Mouse (Mus musculus) Muller cell, postnatal 12 days (primary cell): ENCODE results near the gene Eef1akmt2.

Experiments used
- DNase-seq: peaks from one replicate; pipeline ENCODE4 v3.0.0-alpha.2; 2015; ENCODE audit errors: inconsistent ontology term

Gene Eef1akmt2

DNA sequence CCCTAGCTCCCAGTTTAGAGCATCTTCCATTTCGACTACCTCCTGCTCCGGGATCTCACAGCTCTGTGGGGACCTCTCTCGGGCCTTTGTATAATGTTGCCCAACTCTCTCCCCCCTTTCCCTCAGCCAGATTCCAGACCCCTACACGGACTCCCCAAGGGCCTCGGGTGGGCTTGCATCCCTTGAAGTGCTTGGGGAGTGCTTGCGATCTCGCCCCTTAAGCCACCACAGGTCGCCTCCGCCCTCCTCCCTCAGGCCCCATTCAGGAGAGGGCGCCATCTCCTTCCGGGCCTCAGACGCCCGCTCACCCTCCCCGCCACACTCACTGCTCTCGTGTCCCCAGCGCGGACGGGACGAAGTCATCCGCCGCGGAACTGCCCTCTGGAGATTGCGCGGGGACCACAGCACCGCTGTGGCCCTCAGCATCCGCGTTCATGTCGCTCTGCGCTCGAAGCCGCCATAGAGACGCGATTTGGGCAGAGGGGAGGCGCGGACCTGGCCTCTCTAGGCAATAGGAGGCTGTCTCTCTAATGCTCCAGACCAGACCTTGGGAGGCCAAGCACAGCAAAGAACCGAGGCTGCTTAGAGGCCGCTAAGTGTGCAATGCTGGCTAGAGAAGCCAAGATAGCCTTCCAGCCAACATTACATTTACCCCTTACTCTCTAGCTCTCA, at the start of gene Eef1akmt2:
Gene Eef1akmt2, minus strand, starts transcription at position 501 of the 672 bp plus-strand sequence.
- peak; percentile 90 for DNase-seq

DNA sequence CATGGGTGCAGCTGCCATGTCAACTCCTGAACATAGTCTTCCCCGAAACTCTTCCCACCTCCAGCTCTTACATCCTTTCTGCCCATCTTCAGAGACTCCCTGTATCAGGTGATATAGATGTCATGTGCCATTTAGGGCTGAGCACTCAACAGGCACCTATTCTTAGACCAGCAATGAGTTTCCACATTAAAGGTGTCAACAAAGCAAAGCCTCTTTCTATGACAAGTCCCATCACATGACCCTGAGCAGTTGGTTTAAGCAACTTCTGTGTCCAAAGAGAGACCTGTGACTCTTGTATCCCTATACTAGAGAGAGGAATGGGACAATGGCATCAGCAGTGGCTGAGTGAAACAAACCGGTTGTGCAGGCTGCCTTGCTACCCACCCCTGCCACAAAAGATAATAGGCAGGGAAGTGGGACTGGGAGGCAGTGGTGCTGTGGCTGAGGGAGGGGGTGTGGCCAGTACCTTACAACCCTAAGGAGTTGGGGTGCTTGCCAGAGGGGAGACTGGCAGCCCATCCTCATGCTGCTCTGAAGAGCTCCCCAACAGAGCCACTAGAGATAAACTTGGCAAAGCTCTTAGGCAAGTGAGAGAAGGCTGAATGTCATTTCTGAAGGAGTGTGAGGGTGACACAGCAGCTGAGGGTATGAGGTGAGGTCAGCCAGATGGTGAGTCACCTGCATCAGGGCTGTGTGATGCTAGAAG, 48.5 kb upstream of the Eef1akmt2 start:
- no peak for DNase-seq

DNA sequence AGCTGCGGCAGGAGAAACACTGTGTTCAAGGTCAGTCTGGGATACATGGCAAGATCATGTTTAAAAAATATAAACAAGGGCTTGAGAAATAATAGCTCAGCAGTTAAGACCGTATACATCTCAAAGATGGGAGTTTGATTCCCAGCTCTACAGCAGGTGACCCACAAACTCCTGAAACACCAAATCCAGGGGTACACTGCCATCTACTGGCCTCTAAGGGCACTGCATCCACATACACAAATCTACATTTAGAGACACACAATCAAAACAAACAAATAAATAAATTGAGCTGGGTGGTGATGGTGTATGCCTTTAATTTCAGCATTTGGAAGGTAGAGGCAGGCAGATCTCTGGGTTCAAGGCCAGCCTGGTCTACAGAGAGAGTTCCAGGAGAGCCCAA, 45.8 kb upstream of the Eef1akmt2 start:
- no peak for DNase-seq

DNA sequence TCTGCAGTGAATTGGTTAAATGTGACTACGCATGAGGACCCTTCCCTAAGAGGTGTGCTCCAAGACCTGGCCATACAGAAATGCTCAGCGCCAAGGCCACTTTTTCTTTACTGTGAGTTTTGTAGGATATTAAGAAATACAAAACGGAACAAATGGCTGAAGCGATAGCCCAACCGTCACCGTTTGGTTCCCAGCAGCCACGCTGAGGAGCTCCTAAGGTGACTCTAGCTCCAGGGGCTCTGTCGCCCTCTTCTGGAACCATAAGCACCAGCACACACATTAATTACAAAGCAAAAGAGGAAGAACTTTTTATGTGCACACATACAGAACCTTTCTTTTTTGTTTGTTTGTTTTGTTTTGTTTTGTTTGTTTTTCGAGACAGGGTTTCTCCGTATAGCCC, 44.8 kb upstream of the Eef1akmt2 start:
- no peak for DNase-seq

DNA sequence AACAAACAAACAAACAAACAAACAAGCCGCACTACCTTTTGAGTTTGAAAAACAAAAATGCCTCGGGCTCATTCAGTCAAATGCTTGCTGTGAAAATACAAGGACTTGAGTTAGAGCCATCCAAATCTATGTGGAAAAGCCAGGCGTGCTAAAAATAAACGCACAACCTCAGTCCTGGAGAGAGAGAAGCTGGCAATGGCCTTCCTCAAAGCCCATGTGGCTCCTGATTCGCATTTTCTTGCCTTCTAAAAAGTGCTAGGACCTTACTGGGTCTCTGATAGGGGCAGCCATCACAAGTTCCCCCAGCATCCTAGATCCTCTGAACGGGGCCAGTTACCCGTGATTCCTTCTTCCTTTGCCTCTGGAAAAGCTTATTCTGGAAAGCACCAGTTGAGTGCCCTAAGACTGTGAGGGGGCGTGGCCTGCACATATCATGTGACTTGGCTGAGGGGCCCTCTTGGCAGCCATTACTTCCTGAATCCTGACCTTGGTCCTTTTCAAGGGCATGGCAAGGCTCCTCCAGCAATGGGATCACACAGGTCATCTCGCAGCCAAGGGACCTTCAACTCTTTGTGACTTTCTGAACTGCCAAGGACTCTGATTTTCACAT, 43.8 kb upstream of the Eef1akmt2 start:
- DNase-seq, result no peak

DNA sequence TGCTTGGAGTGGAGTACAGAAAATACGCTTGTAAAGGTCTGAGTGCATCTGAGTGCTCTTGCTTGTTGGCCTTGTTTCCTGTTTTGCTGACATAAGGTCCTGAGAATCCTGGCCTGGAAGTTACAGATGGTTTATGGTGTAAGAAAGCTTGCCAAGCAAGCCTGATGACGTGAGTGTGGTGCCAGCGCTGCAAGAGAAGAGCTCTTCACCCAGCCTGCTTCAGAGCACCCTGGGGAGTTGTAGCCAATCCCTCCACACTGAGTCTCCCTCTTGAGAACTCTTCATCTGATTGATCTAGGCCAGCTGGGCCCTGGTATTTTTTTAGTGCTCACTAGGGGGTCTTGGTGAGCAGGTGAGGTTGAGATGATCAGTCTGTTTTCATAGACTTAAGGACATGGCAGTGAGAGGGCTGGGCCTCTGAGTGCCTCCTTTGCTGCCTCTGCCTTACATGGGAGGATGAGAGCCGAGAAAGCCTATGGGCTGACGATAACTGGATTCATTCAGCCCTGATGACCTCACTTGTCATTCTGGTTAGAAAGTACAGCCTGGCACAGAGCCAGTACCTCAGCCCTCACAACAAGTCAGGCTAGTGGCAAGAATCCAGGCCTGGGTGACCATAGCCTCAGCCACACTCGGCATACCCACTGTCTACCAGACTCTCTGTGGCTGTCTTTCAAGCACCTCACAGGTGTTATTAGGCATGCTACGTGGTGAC, 42.5 kb upstream of the Eef1akmt2 start:
- peak; percentile 51 for DNase-seq

DNA sequence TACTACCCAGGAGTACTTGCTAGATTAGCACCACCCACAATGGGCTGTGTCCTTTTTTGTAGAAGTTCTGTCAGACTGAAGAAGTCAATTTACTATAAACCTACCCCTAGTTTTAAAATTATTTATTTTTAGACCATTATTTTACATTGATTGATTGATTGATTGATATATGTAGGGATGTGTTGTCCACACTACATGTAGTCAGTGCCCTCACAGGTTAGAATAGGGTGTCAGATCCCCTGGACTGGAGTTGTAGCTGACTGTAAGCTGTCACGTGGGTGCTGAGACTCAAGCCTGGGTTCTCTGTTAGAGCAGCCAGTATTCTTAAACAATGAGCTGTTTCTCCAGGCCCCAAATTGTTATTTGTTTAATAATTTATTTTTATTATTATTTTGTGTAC, 40.9 kb upstream of the Eef1akmt2 start:
- no peak for DNase-seq

DNA sequence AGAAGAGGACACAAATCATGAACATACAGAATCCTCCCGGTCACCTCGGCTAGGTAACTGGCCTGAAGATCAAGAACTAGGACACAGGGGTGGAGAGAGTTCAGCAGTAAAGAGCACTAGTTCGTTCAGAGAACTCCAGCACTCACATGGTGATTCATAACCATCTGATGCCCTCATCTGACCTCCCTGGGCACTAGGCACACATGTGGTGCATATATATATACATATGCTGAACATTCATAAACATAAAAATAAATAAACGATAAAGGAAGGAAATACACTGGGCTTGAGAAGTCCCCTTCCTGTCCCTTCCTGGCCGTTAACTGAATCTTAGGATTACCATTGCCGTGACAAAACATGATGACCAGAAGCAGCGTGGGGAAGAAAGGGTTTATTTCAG, 40.3 kb upstream of the Eef1akmt2 start:
- DNase-seq, result no peak

DNA sequence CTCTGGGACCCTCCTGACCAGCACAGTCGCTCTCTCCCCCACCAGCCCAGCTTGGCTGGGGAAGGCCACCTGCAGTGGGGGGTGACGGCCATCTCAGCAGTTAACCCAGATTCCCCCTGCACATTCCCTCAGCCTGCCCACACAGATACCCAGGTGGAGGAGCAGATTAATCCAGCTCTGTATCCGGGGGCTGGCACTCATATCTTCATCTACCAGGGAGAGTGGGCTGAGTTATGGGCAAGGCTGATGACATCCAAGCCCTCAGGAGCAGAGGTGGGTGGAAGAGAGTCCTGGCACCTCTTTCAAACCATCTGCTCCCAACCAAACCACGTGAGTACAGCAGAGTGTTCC, 39.8 kb upstream of the Eef1akmt2 start:
- no peak for DNase-seq

DNA sequence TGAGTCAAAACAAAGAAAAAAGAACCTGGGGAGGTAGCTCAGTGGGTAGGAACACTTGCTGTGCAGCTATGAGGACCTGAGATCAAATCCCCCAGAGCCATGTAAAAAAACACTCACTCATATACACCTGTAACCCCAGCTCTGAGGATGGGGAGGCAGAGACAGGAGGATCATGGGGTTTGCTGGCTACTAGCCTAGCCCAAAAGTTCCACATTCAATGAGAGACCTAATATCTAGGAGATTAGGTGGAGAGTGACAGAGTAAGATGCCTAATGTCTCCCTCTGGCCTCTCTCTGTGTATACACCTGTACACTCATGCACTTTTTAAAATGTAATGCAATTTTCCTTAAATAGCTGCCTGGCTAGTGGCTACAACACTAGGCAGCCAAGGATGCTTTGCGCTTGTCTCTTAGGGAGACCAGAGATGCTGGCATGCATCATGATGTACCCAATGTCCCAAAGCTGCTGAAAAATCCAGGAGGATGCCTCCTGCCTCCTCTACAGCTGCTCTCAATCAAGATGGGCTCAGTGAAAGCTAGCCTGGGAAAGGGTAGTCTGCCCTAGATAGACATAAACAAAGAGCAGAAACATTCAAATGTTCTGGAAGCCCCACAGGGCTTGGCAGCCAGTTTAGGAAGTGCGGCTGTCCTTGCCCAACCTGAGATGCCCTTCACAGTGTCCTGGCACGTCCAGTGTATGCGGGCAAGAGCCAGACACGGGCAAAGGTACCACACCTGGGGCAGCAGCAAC, 39.3 kb upstream of the Eef1akmt2 start:
- no peak for DNase-seq

DNA sequence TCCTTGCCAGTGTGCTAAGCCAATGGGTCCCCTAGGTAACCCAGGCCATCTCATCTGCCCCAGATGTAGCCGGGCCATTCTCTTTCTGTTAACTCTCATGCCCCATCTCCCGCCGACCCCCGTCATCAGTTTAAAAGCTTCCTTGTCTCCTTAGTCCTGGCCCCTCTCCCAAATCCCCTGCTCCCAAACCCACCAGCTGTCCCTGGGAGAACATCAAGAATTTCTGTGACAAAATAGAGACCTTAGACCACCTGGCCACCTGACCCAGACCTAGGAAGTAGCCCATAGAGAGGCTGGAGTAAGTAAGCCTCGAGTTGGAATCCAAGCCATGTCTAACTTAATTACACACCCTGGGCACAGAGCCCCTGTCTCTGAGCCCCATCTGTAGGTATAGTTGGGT, 37.7 kb upstream of the Eef1akmt2 start:
- DNase-seq, result no peak

DNA sequence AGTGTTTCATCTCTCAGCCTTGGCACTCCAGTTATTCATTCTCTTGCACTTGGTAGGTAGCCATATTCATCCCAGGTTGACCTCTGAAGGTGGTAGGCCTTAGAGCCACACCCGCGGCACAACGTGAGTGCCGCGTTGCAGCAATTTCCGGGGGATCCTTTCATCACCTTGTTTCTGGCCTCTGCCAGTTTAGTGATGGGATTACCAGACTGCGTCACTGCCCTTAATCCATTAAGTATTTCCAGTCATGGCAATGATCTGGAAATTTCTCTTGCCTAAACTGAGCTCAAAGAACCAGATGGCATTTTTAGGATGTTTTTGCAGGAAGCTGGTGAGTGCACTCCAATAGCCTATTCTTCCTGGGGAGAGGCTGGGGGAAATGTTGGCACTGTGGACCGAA, 37.2 kb upstream of the Eef1akmt2 start:
- DNase-seq, result no peak

DNA sequence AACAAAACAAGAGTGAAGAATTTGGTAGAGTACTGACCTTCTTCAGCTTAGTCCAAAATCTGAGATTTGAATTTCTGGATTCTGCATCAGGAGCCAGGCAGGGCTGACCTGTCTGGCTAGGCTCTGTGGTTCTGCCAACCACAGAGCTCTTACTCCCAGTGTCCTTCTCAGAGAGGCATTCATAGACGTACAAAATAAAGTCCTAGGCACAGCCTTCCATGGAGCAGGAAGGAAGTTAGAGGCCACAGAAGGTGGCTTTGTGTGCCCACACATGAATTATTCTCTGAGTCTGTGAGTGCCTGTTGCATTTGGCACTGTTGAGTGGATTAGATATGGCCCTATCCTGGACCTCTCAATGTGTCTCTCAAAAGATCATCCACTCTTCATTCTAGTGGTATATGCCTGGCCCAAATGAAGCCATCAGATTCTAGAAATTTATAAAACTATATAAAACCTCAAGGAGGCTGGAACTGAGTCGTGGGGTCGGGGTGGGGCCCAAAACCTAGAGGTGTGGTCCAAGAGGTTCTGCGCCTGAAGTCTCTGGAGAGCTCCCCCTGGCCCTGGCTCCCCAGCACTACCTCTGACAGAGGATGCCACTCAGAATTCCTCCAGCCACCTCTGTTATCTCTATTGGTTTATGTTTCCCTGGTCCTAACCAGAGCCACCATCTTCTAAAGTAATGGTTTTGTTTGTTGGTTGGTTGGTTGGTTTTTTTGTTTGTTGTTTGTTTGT, 36.2 kb upstream of the Eef1akmt2 start:
- no peak for DNase-seq

DNA sequence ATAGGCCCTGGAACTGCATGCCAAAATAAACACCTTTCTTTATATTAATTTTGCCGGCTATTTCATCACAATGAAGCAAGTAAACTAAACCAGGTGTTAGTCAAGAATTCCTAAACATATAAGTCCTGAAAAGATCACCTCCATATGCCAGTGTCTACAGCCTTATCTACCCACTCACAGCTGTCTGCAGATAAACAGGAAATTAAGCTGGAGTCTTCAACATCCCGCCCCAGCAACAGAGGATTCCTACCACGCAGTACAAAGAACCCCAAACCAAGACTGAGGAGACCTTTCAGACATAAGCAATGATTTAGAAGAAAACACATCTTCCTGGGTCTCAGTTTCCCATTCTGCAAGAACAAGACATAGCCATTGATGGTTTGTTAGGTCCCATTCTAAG, 35.6 kb upstream of the Eef1akmt2 start:
- no peak for DNase-seq

DNA sequence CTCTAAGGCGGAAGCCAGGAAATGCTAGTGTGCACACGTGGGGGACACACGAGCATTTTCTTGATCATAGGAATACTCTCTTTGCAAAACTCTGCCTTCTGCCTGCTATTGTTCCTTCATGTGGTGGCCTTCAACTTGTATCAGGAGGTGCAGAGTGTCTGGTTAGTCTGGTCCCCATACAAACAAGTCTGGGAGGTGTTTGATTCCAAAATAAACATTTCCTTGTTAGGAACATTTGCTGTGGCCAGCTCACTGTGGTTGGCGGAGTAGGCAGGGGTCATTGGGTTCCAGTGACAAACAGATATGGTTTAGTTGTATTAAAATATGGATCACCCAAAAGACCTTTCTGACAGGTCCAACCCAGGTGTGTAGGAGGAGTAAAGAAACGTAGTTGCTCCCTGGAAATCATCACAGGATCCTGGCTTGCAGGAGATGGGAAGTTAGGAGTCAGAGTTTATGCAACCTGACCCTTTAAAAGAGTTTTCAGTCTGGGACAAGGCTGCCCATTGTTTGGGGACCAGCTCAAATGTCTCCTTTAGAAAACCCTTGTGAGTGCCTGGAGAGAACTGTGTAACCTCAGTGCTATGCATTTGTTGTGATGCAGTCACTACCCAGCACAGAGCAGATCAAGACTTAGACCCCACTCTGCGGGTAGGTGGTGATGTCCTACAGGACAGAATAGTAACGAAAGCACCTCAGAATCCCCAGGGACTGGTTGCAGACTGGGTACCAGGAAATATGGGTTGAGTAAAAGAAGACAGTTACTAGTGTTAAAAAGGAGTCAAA, 34.7 kb upstream of the Eef1akmt2 start:
- DNase-seq, result no peak

DNA sequence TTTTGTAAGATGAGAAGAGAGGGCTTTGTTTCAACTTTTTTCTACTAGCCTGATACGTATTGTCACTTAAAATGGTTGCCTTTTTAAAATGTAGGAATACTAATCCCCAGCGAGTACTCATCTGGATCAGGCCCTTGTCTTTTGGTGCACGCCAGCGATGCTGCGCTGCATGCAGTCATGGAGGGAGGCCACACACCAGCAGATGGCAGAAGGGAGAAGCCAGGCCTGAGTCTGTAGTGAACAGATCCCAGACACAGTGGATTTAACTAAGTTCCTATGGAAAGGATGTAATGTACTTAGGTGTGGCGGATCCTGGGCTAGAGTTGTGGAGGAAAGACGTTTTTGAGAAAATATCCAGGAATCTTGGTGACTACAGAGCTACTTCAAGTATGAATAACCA, 31.6 kb upstream of the Eef1akmt2 start:
- no peak for DNase-seq

DNA sequence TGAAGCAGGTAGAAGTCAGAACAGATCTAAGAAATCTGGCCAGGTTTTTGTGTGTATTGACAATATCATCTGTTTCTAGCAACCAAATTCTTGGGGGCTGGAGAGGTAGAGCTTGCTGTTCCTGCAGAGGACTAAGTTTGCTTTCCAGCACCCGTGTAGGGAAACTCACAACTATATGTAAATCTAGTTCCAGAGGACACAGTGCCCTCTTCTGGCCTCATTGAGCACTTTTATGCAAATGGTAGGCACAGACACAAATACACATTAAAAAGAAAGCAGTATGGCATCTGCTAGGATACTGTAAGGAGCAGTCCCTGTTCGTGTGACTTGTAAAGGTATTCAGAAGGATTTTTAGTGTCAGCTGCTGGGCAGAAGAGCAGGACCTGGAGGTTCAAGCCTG, 29.9 kb upstream of the Eef1akmt2 start:
- DNase-seq, result no peak

DNA sequence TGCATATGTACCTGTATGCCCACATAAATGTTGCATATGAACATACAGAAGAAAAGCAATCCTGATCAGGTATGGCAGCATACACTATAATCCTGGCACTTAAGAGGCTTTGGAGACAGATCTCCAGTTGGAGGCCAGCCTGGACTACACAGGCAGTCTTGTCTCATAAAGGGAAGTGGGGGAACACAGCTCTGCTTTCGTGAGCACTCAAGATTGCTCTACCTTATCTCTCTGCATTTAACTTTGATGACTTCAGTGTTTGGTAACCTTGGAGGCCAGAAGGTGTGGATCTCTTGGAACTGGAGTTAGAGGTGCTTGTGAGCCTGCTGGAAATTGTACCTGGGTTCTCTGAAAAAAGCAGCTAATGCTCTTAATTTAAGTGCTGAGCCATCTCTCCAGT, 27.8 kb upstream of the Eef1akmt2 start:
- DNase-seq, result no peak

DNA sequence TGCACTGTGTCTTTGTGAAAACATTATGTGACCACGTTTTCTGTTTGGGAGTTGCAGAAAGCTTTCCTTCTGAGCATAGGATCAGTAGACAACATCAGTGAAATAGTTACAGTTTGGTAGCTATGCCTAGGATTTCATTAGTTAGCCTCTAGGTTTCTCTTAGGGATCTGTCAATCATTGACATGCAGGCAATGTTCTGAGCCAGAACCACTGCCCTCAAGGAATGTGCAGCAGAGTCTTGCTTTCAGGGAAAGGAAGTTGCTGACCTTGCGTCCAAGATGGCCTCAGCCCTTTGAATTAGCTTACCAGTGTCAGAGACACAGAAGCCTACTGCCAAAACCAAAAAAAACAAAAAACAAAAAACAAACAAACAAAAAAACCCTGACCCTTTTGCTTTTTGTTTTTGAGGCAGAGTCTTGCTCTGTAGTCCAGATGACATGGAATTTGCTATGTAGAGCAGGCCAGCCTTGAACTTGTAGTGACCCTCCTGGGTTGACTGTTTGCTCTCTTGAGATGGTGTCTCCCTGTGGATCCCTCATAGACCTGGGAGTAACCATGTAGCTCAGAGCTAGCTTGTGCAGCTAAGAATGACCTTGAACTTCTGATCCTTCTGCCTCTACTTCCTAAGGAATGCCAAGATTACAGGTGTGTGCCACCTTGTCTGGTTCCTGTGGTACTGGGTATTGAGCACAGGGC, 23.1 kb upstream of the Eef1akmt2 start:
- no peak for DNase-seq

DNA sequence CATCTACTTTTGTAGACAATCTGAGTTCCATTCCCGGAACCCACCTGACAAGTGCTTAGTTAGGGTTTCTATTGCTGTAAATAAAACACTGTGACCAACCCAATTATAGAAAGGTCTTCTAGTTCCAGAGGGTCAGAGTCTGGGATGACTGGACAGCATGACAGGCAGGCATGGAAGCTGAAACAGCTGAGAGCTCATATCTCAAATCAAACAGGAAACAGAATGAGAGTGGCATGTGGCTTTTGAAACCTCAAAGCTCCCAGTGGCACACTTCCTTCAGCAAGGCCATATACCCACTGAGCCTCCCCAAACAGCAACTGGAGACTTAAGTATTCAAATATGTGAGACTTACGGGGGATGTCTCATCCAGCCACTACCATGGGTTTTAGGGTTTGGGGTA, 20.6 kb upstream of the Eef1akmt2 start:
- no peak for DNase-seq
